Mouse (Mus musculus): ENCODE data around the gene Ccdc185. TPM values are rescaled to one million over a fixed set of nuclear protein-coding genes. Genes with fewer than 3 reads are reported as not detected.
A peak's percentile ranks its signal among the peaks of the same experiment; 100 is the strongest.

Ccdc185 gene
- total RNA-seq, 2 experiments from 2014 or later: 0.21 TPM; not detected in 1

DNA sequence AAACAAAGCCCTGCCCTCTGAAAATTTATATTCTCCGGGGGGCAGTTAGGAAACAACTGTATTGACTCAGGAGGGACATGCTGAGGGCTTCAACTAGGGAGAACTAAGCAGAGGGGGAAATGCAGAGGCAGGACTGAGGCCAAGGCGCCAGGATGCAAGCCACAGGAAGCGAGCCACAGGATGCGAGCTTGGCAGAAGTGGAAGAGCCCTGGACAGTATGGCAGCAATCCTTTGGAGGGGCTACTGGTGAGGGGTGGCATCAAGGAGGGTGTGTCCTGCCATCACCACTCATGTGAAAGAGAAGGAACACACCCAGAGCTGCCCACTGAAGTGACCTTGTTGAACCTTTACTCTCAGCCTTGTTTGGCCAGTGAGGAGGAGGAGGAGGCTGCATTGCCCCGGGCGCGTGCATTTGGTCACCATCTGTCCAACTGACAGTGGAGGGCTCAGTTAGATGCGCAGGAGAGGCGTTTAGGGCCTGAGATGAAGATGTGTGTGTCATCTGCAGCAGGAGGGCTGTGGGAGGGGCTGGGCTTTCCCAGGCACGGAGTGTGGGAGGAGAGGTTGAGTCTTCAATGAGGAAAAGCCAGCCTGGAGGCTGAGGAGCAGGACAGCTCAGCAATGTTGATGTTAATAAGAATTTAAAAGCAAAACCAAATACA lies 27.9 kb upstream of the Ccdc185 start:
- Histone ChIP-seq H3K27ac (no peak overlapping the region), H3K4me3 (no peak overlapping the region)
- DNase-seq (ENCODE audit: extremely low spot score in 1 of 2, low spot score in 2 of 2): peak; percentile 22 to 29
- intact Hi-C loops (cut with DNase I): no loop called here
- no peak for TF ChIP-seq CTCF (IDR thresholded peaks at IDR 0.05)

DNA sequence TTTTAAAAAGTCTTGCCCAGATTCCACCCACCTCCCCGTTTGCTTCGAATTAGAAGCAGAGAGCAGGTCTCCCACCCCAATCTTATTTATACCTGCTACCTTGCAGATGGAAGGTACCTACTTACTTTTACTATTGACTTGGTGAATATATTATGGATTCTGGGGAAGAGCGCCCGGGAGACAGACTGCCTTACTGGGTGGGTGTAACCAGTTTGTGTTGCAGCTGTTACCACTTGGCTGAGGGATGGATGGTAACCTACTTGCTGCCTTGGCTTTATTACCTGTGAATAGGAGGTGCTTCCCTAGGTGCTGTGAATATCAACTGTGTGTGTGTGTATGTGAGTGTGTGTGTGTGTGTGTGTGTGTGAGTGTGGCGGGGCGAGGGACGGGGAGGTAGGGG lies 26.6 kb upstream of the Ccdc185 start:
- Histone ChIP-seq H3K27ac (no peak overlapping the region), H3K4me3 (no peak overlapping the region)
- DNase-seq (ENCODE audit: extremely low spot score in 1 of 2, low spot score in 2 of 2): no peak
- intact Hi-C loops (cut with DNase I): no loop called here
- no peak for TF ChIP-seq CTCF (IDR thresholded peaks at IDR 0.05)

GRCm38 (mm10) chr1:182764541-182765281 lies 15.7 kb upstream of the Ccdc185 start:
- TF ChIP-seq CTCF (IDR thresholded peaks at IDR 0.05): no peak
- peak overlapping the region; percentile 85 for H3K4me3 ChIP-seq
- peak in 1 of 2 experiments; percentile 38 for DNase-seq (ENCODE audit: extremely low spot score in 1 of 2, low spot score in 2 of 2)
- intact Hi-C loops (cut with DNase I): loop anchor here (1.0 to 5.0 kb wide), 2 partner anchors 30 to 133 kb away; no protein-coding TSS in a partner anchor
- H3K27ac ChIP-seq: peak overlapping the region; percentile 91

GRCm38 (mm10) chr1:182763716-182764461 lies 14.9 kb upstream of the Ccdc185 start, which contains the start of gene Susd4:
Gene Susd4, plus strand, starts transcription at chr1:182763860.
- DNase-seq (ENCODE audit: extremely low spot score in 1 of 2, low spot score in 2 of 2): peak; percentile 84 to 87
- no peak; the same call in none of the 2 replicates for TF ChIP-seq CTCF (IDR thresholded peaks at IDR 0.05)
- intact Hi-C loops (cut with DNase I): loop anchor here (1.0 to 5.0 kb wide), 2 partner anchors 30 to 133 kb away; no protein-coding TSS in a partner anchor
- Histone ChIP-seq H3K27ac (peak within 1 kb of the TSS; percentile 94), H3K4me3 (peak within 1 kb of the TSS; percentile 85)

- intact Hi-C loops (cut with DNase I): loop anchor here (5.0 kb wide), 1 partner anchor 134 kb away; no protein-coding TSS in a partner anchor
- H3K27ac ChIP-seq: peak overlapping the region; percentile 94
- peak overlapping the region; percentile 85 for H3K4me3 ChIP-seq
- peak in 1 of 2 experiments; percentile 16 for DNase-seq (ENCODE audit: extremely low spot score in 1 of 2, low spot score in 2 of 2)
- no peak for TF ChIP-seq CTCF (IDR thresholded peaks at IDR 0.05)
Observed at GRCm38 (mm10) chr1:182763191-182763715, 14.3 kb upstream of the Ccdc185 start.

DNA sequence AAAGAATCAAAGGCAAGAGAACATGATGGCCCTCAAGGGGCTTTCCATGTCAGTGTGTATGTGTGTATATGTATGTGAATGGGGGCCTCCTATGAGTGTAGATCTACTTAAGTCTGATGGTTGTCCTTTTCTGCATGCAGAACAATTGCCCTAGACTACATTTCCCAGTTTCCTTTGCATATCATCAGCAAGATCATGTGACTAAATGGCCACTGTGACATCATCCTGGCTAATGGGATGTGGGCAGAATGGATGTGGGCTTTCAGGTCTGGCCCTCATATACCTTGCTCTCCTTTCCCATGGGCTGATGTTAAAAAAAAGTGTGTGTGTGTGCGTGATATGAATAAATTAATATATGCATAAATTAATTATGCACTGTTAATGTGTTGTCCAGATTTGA lies 9.8 kb upstream of the Ccdc185 start:
- Histone ChIP-seq H3K4me3 (no peak overlapping the region), H3K27ac (no peak overlapping the region)
- no peak for TF ChIP-seq CTCF (IDR thresholded peaks at IDR 0.05)
- DNase-seq (ENCODE audit: extremely low spot score in 1 of 2, low spot score in 2 of 2): no peak
- intact Hi-C loops (cut with DNase I): no loop called here

DNA sequence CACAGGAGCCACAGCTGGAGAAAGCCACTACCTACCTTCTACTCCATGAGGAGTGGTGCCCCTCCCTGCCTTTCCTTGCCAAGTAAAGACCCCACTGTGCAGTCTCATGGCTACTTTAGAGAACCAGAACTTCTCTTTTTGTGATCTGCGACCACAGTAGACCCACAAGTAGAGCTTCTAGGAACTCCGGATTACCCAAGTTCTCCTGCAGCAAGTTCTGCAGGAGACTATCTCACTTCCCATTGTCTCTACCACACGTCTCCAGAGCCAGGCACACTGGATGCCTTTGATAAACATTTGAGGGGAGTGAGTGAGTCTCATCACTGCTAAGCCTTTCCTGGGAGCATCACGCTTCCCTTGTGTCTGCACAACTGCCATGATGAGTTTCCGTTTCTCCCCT lies 5.9 kb upstream of the Ccdc185 start:
- Histone ChIP-seq H3K27ac (no peak overlapping the region), H3K4me3 (no peak overlapping the region)
- TF ChIP-seq CTCF (IDR thresholded peaks at IDR 0.05): no peak
- DNase-seq (ENCODE audit: extremely low spot score in 1 of 2, low spot score in 2 of 2): no peak
- intact Hi-C loops (cut with DNase I): no loop called here

DNA sequence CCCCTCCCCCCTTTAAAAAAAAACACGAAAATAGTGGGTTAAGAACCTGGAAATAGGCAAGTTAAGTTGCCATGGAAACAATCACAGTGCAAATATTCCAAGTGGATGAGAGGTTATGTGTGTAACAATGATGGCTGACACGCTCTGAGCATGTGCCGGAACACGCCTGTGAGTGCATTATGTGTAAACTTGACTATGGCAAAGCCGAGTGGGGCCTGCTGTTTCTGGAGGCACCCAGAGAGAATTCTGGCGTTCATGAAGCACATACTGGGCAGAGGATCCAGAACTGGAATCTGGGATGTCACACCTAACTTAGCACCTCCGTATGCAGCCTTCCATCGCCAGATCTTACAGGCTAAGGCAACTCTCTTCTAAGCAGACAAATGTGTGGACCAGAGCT lies 4.7 kb upstream of the Ccdc185 start:
- intact Hi-C loops (cut with DNase I): no loop called here
- DNase-seq (ENCODE audit: extremely low spot score in 1 of 2, low spot score in 2 of 2): no peak
- Histone ChIP-seq H3K4me3 (no peak overlapping the region), H3K27ac (no peak overlapping the region)
- TF ChIP-seq CTCF (IDR thresholded peaks at IDR 0.05): no peak

DNA sequence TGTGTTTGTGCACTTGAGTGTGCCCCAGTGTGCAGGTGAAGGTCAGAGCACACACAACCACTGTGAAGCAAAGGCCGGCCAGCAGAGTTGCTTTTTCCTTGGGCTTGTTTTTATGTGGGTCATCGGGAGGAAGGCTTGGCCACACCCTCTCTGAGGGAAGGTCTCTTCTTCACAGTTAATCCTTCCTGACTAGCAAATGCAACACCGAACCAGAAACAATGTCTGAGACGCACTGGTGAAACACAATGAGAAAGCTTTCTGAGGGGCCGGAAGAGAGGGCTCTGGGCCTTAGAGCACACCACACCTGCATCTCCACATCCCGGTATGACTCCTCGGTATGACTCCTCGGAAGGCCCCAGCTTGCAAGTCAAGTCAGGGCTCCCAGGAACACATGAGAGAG lies 2.3 kb upstream of the Ccdc185 start:
- H3K4me3 ChIP-seq: no peak overlapping the region
- no peak for DNase-seq (ENCODE audit: extremely low spot score in 1 of 2, low spot score in 2 of 2)
- no peak overlapping the region for H3K27ac ChIP-seq
- TF ChIP-seq CTCF (IDR thresholded peaks at IDR 0.05): no peak
- intact Hi-C loops (cut with DNase I): no loop called here

- no peak for DNase-seq (ENCODE audit: extremely low spot score in 1 of 2, low spot score in 2 of 2)
- H3K4me3 ChIP-seq: no peak overlapping the region
- intact Hi-C loops (cut with DNase I): no loop called here
- TF ChIP-seq CTCF (IDR thresholded peaks at IDR 0.05): no peak
- no peak overlapping the region for H3K27ac ChIP-seq
Observed at GRCm38 (mm10) chr1:182747834-182748233, 1.1 kb downstream of the Ccdc185 start.

- H3K4me3 ChIP-seq: no peak overlapping the region
- TF ChIP-seq CTCF (IDR thresholded peaks at IDR 0.05): no peak
- intact Hi-C loops (cut with DNase I): no loop called here
- H3K27ac ChIP-seq: no peak overlapping the region
- DNase-seq (ENCODE audit: extremely low spot score in 1 of 2, low spot score in 2 of 2): no peak
Observed at GRCm38 (mm10) chr1:182747081-182747480, 1.9 kb downstream of the Ccdc185 start.
